Mouse (Mus musculus): ENCODE data around the gene Defb30. TPM values are rescaled to one million over a fixed set of nuclear protein-coding genes. Genes with fewer than 3 reads are reported as not detected.

Defb30 gene
- not detected in 2 replicates for total RNA-seq (2014; rRNA removed)
- polyA plus RNA-seq (2012; rRNA removed): not detected in 2 replicates

GRCm38 (mm10) chr14:63049910-63050370, at the start of gene Defb30:
Gene Defb30, minus strand, starts transcription at chr14:63049960.
- Histone ChIP-seq H3K27me3 (ENCODE audit: control insufficient read depth, insufficient read depth, low read length) (no peaks in the 10 kb centered on the region), H3K79me2 (ENCODE audit: control insufficient read depth, insufficient read depth, low read length) (no peaks in the 10 kb centered on the region), H3K4me1 (ENCODE audit: control insufficient read depth, insufficient read depth, low read length) (no peaks in the 10 kb centered on the region), H3K36me3 (ENCODE audit: control insufficient read depth, insufficient read depth, low read length) (no peaks in the 10 kb centered on the region), H3K27ac (replicated peaks; ENCODE audit: insufficient read depth, low read depth, low read length) (no peak within 1 kb of the TSS), H3K4me3 (ENCODE audit: insufficient read depth, low read depth, low read length) (no peak within 1 kb of the TSS), H3K9ac (ENCODE audit: low read depth, low read length) (no peak within 1 kb of the TSS)
- TF ChIP-seq POLR2A (IDR thresholded peaks at IDR 0.05; ENCODE audit: extremely low read depth, insufficient read depth, low read length): no peak
- no peak for TF ChIP-seq CTCF (IDR thresholded peaks at IDR 0.05; ENCODE audit: low read depth, low read length)
- 77% methylated on average over 11 of the region's 14 CpGs for WGBS
- DNase-seq (ENCODE audit: extremely low read depth, low read depth, low spot score): no peak

GRCm38 (mm10) chr14:63067708-63068107, 17.9 kb upstream of the Defb30 start:
- no peak for TF ChIP-seq POLR2A (IDR thresholded peaks at IDR 0.05; ENCODE audit: extremely low read depth, insufficient read depth, low read length)
- TF ChIP-seq CTCF (IDR thresholded peaks at IDR 0.05; ENCODE audit: low read depth, low read length): no peak
- no peaks in the 10 kb centered on the region for H3K79me2 ChIP-seq (ENCODE audit: control insufficient read depth, insufficient read depth, low read length)
- no peaks in the 10 kb centered on the region for H3K36me3 ChIP-seq (ENCODE audit: control insufficient read depth, insufficient read depth, low read length)
- no peaks in the 10 kb centered on the region for H3K27me3 ChIP-seq (ENCODE audit: control insufficient read depth, insufficient read depth, low read length)
- DNase-seq (ENCODE audit: extremely low read depth, low read depth, low spot score): peak; percentile 15
- H3K27ac ChIP-seq (replicated peaks; ENCODE audit: insufficient read depth, low read depth, low read length): 0 out of 2 replicates have a peak overlapping the region, but pooled peaks have one; percentile 53
- no peaks in the 10 kb centered on the region for H3K4me1 ChIP-seq (ENCODE audit: control insufficient read depth, insufficient read depth, low read length)
- no peak overlapping the region for H3K9ac ChIP-seq (ENCODE audit: low read depth, low read length)
- H3K4me3 ChIP-seq (ENCODE audit: insufficient read depth, low read depth, low read length): no peak overlapping the region
- 49% methylated on average over 15 of the region's 15 CpGs for WGBS

GRCm38 (mm10) chr14:63066630-63067310, 17.0 kb upstream of the Defb30 start:
- H3K27ac ChIP-seq (replicated peaks; ENCODE audit: insufficient read depth, low read depth, low read length): 0 out of 2 replicates have a peak overlapping the region, but pooled peaks have one; percentile 1
- H3K9ac ChIP-seq (ENCODE audit: low read depth, low read length): no peak overlapping the region
- WGBS: 21% methylated on average over 16 of the region's 16 CpGs
- no peaks in the 10 kb centered on the region for H3K27me3 ChIP-seq (ENCODE audit: control insufficient read depth, insufficient read depth, low read length)
- DNase-seq (ENCODE audit: extremely low read depth, low read depth, low spot score): peak; percentile 43
- no peak overlapping the region for H3K4me3 ChIP-seq (ENCODE audit: insufficient read depth, low read depth, low read length)
- H3K79me2 ChIP-seq (ENCODE audit: control insufficient read depth, insufficient read depth, low read length): no peaks in the 10 kb centered on the region
- TF ChIP-seq POLR2A (IDR thresholded peaks at IDR 0.05; ENCODE audit: extremely low read depth, insufficient read depth, low read length): no peak
- peak; percentile 58 for TF ChIP-seq CTCF (IDR thresholded peaks at IDR 0.05; ENCODE audit: low read depth, low read length)
- H3K36me3 ChIP-seq (ENCODE audit: control insufficient read depth, insufficient read depth, low read length): no peaks in the 10 kb centered on the region
- H3K4me1 ChIP-seq (ENCODE audit: control insufficient read depth, insufficient read depth, low read length): no peaks in the 10 kb centered on the region

GRCm38 (mm10) chr14:63065391-63065790, 15.6 kb upstream of the Defb30 start:
- H3K36me3 ChIP-seq (ENCODE audit: control insufficient read depth, insufficient read depth, low read length): no peaks in the 10 kb centered on the region
- H3K9ac ChIP-seq (ENCODE audit: low read depth, low read length): no peak overlapping the region
- no peak for DNase-seq (ENCODE audit: extremely low read depth, low read depth, low spot score)
- H3K27ac ChIP-seq (replicated peaks; ENCODE audit: insufficient read depth, low read depth, low read length): no peak overlapping the region
- TF ChIP-seq CTCF (IDR thresholded peaks at IDR 0.05; ENCODE audit: low read depth, low read length): no peak
- TF ChIP-seq POLR2A (IDR thresholded peaks at IDR 0.05; ENCODE audit: extremely low read depth, insufficient read depth, low read length): no peak
- no peaks in the 10 kb centered on the region for H3K27me3 ChIP-seq (ENCODE audit: control insufficient read depth, insufficient read depth, low read length)
- no peak overlapping the region for H3K4me3 ChIP-seq (ENCODE audit: insufficient read depth, low read depth, low read length)
- H3K79me2 ChIP-seq (ENCODE audit: control insufficient read depth, insufficient read depth, low read length): no peaks in the 10 kb centered on the region
- H3K4me1 ChIP-seq (ENCODE audit: control insufficient read depth, insufficient read depth, low read length): no peaks in the 10 kb centered on the region
- WGBS: 88% methylated on average over 5 of the region's 5 CpGs

- 81% methylated on average over 2 of the region's 2 CpGs for WGBS
- Histone ChIP-seq H3K4me3 (ENCODE audit: insufficient read depth, low read depth, low read length) (no peak overlapping the region), H3K36me3 (ENCODE audit: control insufficient read depth, insufficient read depth, low read length) (no peaks in the 10 kb centered on the region), H3K9ac (ENCODE audit: low read depth, low read length) (no peak overlapping the region), H3K27me3 (ENCODE audit: control insufficient read depth, insufficient read depth, low read length) (no peaks in the 10 kb centered on the region), H3K79me2 (ENCODE audit: control insufficient read depth, insufficient read depth, low read length) (no peaks in the 10 kb centered on the region), H3K27ac (replicated peaks; ENCODE audit: insufficient read depth, low read depth, low read length) (no peak overlapping the region), H3K4me1 (ENCODE audit: control insufficient read depth, insufficient read depth, low read length) (no peaks in the 10 kb centered on the region)
- no peak for TF ChIP-seq POLR2A (IDR thresholded peaks at IDR 0.05; ENCODE audit: extremely low read depth, insufficient read depth, low read length)
- no peak for TF ChIP-seq CTCF (IDR thresholded peaks at IDR 0.05; ENCODE audit: low read depth, low read length)
- DNase-seq (ENCODE audit: extremely low read depth, low read depth, low spot score): no peak
These were observed 12.4 kb upstream of the Defb30 start for GRCm38 (mm10) chr14:63062184-63062583.

GRCm38 (mm10) chr14:63060361-63060760, 10.6 kb upstream of the Defb30 start:
- Histone ChIP-seq H3K27me3 (ENCODE audit: control insufficient read depth, insufficient read depth, low read length) (no peaks in the 10 kb centered on the region), H3K9ac (ENCODE audit: low read depth, low read length) (no peak overlapping the region), H3K4me3 (ENCODE audit: insufficient read depth, low read depth, low read length) (no peak overlapping the region), H3K79me2 (ENCODE audit: control insufficient read depth, insufficient read depth, low read length) (no peaks in the 10 kb centered on the region), H3K4me1 (ENCODE audit: control insufficient read depth, insufficient read depth, low read length) (no peaks in the 10 kb centered on the region), H3K36me3 (ENCODE audit: control insufficient read depth, insufficient read depth, low read length) (no peaks in the 10 kb centered on the region), H3K27ac (replicated peaks; ENCODE audit: insufficient read depth, low read depth, low read length) (no peak overlapping the region)
- no peak for TF ChIP-seq CTCF (IDR thresholded peaks at IDR 0.05; ENCODE audit: low read depth, low read length)
- TF ChIP-seq POLR2A (IDR thresholded peaks at IDR 0.05; ENCODE audit: extremely low read depth, insufficient read depth, low read length): no peak
- DNase-seq (ENCODE audit: extremely low read depth, low read depth, low spot score): no peak
- 70% methylated on average over 10 of the region's 10 CpGs for WGBS
